Mouse (Mus musculus): ENCODE measurements around the gene Vps52. TPM values are rescaled to one million over a fixed set of nuclear protein-coding genes. Genes with fewer than 3 reads are reported as not detected.

The Vps52 gene
- polyA plus RNA-seq, 1 experiment from 2014 or later: 69.6 TPM

GRCm38 (mm10) chr17:33936993-33937392 is 18.6 kb upstream of the Vps52 start:
- Histone ChIP-seq H3K27ac (no peak overlapping the region), H3K36me3 (peaks cover 62% of the 10 kb centered on the region)
- ATAC-seq (ENCODE audit: low FRiP score): no peak

GRCm38 (mm10) chr17:33938783-33939182 is 16.8 kb upstream of the Vps52 start:
- peaks cover 25% of the 10 kb centered on the region for H3K4me1 ChIP-seq (replicated peaks)
- H3K9ac ChIP-seq: no peak overlapping the region
- H3K4me2 ChIP-seq: peak overlapping the region; percentile 86
- peaks cover 57% of the 10 kb centered on the region for H3K36me3 ChIP-seq
- ATAC-seq (ENCODE audit: low FRiP score): no peak
- no peaks in the 10 kb centered on the region for H3K27me3 ChIP-seq
- H3K27ac ChIP-seq: no peak overlapping the region
- H3K9me3 ChIP-seq: no peaks in the 10 kb centered on the region
- peak overlapping the region; percentile 88 for H3K4me3 ChIP-seq
- 81% methylated on average over 11 of the region's 11 CpGs for WGBS

More at GRCm38 (mm10) chr17:33936993-33937392, 18.6 kb upstream of the Vps52 start:
- no peak overlapping the region for H3K4me2 ChIP-seq
- WGBS: 82% methylated on average over 15 of the region's 15 CpGs
- no peak overlapping the region for H3K9ac ChIP-seq
- H3K4me1 ChIP-seq (replicated peaks): peaks cover 24% of the 10 kb centered on the region
- no peak overlapping the region for H3K4me3 ChIP-seq
- no peaks in the 10 kb centered on the region for H3K27me3 ChIP-seq
- no peaks in the 10 kb centered on the region for H3K9me3 ChIP-seq

DNA sequence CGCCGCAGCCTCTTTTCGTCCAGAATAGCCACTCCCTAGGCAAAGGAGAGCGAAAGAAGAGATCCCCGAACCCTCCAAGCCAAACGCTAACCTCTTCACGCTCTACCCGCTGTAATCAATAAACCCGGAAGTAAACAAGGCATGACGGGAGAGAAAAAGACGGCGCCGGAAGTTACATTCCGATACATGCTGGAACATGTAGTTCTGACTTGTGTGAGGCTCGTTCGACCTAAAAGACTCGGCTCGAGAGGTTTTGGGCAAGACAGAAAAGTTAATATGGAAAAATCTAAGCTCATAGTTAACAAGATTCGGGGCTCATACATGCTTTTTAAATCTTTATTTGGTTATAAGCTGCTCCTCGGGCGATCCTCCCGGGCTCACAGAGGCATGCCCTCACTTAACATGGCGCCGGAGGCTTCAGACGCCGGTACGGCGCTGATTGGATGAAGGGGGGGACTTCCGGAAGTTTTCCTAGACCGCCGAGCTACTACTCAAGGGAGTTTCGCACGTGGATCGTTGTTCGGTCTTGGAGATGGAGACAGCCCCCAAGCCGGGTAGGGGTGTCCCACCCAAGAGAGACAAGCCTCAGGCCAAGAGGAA is 15.3 kb upstream of the Vps52 start, which contains the start of the genes Pfdn6 and Wdr46:
Gene Pfdn6, minus strand, starts transcription at position 138 of the 600 bp plus-strand sequence.
Gene Wdr46, plus strand, starts transcription at position 455 of the 600 bp plus-strand sequence.
- Histone ChIP-seq H3K36me3 (peaks cover 58% of the 10 kb centered on the region), H3K4me2 (peak within 1 kb of the TSS; percentile 94), H3K9me3 (no peaks in the 10 kb centered on the region), H3K4me3 (peak within 1 kb of the TSS; percentile 88), H3K4me1 (replicated peaks) (peaks cover 25% of the 10 kb centered on the region), H3K27me3 (no peaks in the 10 kb centered on the region), H3K27ac (no peak within 1 kb of the TSS), H3K9ac (peak within 1 kb of the TSS; percentile 85)
- WGBS: under 1% methylated on average over 36 of the region's 36 CpGs
- peak; percentile 90 for ATAC-seq (ENCODE audit: low FRiP score)

- Histone ChIP-seq H3K4me1 (replicated peaks) (peaks cover 25% of the 10 kb centered on the region), H3K4me3 (peak overlapping the region; percentile 88), H3K4me2 (peak overlapping the region; percentile 94), H3K27me3 (no peaks in the 10 kb centered on the region), H3K9me3 (no peaks in the 10 kb centered on the region), H3K36me3 (peaks cover 58% of the 10 kb centered on the region), H3K27ac (no peak overlapping the region), H3K9ac (peak overlapping the region; percentile 85)
- ATAC-seq (ENCODE audit: low FRiP score): no peak
- 3% methylated on average over 26 of the region's 26 CpGs for WGBS
These were observed 14.6 kb upstream of the Vps52 start for GRCm38 (mm10) chr17:33940981-33941380.

DNA sequence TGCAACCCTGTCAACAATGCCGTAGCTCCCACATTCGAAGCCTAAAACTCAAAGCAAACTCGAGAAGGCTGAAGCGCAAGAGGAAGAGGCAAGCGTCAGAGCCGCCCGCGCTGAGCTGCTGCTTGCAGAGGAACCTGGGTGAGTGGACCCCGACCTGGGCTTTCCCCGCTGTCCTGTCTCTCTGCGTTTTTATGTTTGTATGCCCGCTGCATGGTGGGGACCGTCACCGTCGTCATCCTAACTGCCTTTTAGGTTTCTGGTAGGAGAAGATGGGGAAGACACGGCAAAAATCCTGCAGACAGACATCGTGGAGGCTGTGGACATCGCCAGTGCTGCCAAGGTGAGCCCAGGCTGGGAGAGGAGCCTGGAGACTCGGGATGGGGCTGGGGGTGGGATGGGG is 14.2 kb upstream of the Vps52 start:
- Histone ChIP-seq H3K36me3 (peaks cover 57% of the 10 kb centered on the region), H3K4me1 (replicated peaks) (peaks cover 25% of the 10 kb centered on the region), H3K9me3 (no peaks in the 10 kb centered on the region), H3K9ac (peak overlapping the region; percentile 85), H3K4me3 (peak overlapping the region; percentile 88), H3K4me2 (peak overlapping the region; percentile 94), H3K27me3 (no peaks in the 10 kb centered on the region), H3K27ac (no peak overlapping the region)
- ATAC-seq (ENCODE audit: low FRiP score): no peak
- WGBS: 57% methylated on average over 19 of the region's 19 CpGs

- H3K36me3 ChIP-seq: peaks cover 60% of the 10 kb centered on the region
- 97% methylated on average over 15 of the region's 15 CpGs for WGBS
- H3K9me3 ChIP-seq: no peaks in the 10 kb centered on the region
These were observed 12.2 kb upstream of the Vps52 start for GRCm38 (mm10) chr17:33943454-33943853.

DNA sequence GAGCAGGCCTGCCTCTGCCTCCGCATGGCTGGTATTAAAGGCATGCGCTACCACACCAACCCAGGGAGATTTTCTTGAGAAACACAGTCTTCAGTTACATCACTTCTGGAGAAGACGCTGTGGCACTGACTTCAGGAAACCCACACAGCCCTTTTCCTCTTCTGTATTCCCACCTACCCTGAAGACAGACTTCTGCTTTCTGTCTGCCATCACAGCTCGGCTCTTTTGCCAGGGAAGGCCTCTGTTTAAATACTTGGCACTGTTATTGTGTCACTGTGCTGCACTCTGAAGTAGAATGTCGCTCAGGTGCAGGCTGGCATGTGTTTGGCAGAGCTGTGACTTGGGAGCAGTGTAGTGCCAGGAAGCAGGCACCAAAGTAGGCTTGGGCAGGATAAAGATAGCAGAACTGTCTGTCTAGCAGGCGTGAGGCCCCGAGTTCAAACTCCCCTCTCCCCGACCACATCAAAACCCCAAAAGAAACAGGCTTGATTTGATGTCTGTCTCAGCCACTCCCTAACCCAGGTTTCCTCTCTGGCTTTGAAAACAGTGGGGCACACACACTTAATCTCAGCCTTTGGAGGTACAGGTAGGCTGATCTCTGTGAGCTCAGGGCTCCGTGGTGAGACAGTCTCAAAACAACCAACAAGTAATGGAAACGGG is 8.1 kb upstream of the Vps52 start:
- Histone ChIP-seq H3K36me3 (peaks cover 82% of the 10 kb centered on the region), H3K27ac (no peak overlapping the region), H3K4me1 (replicated peaks) (peaks cover 41% of the 10 kb centered on the region), H3K4me2 (no peak overlapping the region), H3K27me3 (no peaks in the 10 kb centered on the region), H3K9ac (peak overlapping the region; percentile 29; the same call in 1 of the 2 replicates), H3K4me3 (no peak overlapping the region), H3K9me3 (no peaks in the 10 kb centered on the region)
- WGBS: 96% methylated on average over 10 of the region's 10 CpGs
- no peak for ATAC-seq (ENCODE audit: low FRiP score)

More at GRCm38 (mm10) chr17:33943454-33943853, 12.2 kb upstream of the Vps52 start:
- Histone ChIP-seq H3K4me3 (no peak overlapping the region), H3K27ac (no peak overlapping the region), H3K9ac (no peak overlapping the region), H3K27me3 (no peaks in the 10 kb centered on the region), H3K4me1 (replicated peaks) (peaks cover 25% of the 10 kb centered on the region), H3K4me2 (no peak overlapping the region)
- ATAC-seq (ENCODE audit: low FRiP score): no peak

GRCm38 (mm10) chr17:33948090-33948904 is 7.3 kb upstream of the Vps52 start:
- Histone ChIP-seq H3K27ac (no peak overlapping the region), H3K27me3 (no peaks in the 10 kb centered on the region), H3K36me3 (peaks cover 83% of the 10 kb centered on the region), H3K4me3 (no peak overlapping the region), H3K9me3 (no peaks in the 10 kb centered on the region), H3K9ac (no peak overlapping the region), H3K4me2 (no peak overlapping the region), H3K4me1 (replicated peaks) (peaks cover 48% of the 10 kb centered on the region)
- WGBS: 92% methylated on average over 22 of the region's 22 CpGs
- no peak for ATAC-seq (ENCODE audit: low FRiP score)

- H3K27me3 ChIP-seq: no peaks in the 10 kb centered on the region
- ATAC-seq (ENCODE audit: low FRiP score): no peak
- no peaks in the 10 kb centered on the region for H3K9me3 ChIP-seq
- WGBS: 91% methylated on average over 19 of the region's 19 CpGs
- peaks cover 83% of the 10 kb centered on the region for H3K36me3 ChIP-seq
- peak overlapping the region; percentile 83; the same call in 1 of the 2 replicates for H3K9ac ChIP-seq
- no peak overlapping the region for H3K4me3 ChIP-seq
- H3K27ac ChIP-seq: no peak overlapping the region
- H3K4me2 ChIP-seq: peak overlapping the region; percentile 93
- peaks cover 55% of the 10 kb centered on the region for H3K4me1 ChIP-seq (replicated peaks)
These were observed 6.6 kb upstream of the Vps52 start for GRCm38 (mm10) chr17:33948905-33949537.

GRCm38 (mm10) chr17:33950131-33950625 is 5.4 kb upstream of the Vps52 start:
- no peaks in the 10 kb centered on the region for H3K9me3 ChIP-seq
- 74% methylated on average over 10 of the region's 10 CpGs for WGBS
- peak overlapping the region; percentile 57 for H3K4me3 ChIP-seq
- peak overlapping the region; percentile 93 for H3K4me2 ChIP-seq
- H3K27me3 ChIP-seq: no peaks in the 10 kb centered on the region
- H3K36me3 ChIP-seq: peaks cover 73% of the 10 kb centered on the region
- H3K9ac ChIP-seq: peak overlapping the region; percentile 83
- H3K27ac ChIP-seq: peak overlapping the region; percentile 94
- H3K4me1 ChIP-seq (replicated peaks): peaks cover 64% of the 10 kb centered on the region
- ATAC-seq (ENCODE audit: low FRiP score): 0 out of 2 replicates have a peak, but pooled peaks have one; percentile 2

GRCm38 (mm10) chr17:33951021-33951946 is 4.3 kb upstream of the Vps52 start, which contains the start of gene B3galt4:
TSS of gene B3galt4 (minus strand) at chr17:33951488.
- ATAC-seq (ENCODE audit: low FRiP score): peak; percentile 75
- H3K27me3 ChIP-seq: no peaks in the 10 kb centered on the region
- peak within 1 kb of the TSS; percentile 83 for H3K9ac ChIP-seq
- H3K9me3 ChIP-seq: no peaks in the 10 kb centered on the region
- peak within 1 kb of the TSS; percentile 93 for H3K4me2 ChIP-seq
- H3K27ac ChIP-seq: peak within 1 kb of the TSS; percentile 94
- H3K4me3 ChIP-seq: peak within 1 kb of the TSS; percentile 57
- peaks cover 64% of the 10 kb centered on the region for H3K36me3 ChIP-seq
- 1% methylated on average over 45 of the region's 45 CpGs for WGBS
- peaks cover 64% of the 10 kb centered on the region for H3K4me1 ChIP-seq (replicated peaks)

Measured in hindbrain, embryonic 13.5 days (tissue).